In genomic region chr5:120833335-120834280, GRCm38 (mm10) we compare ENCODE assay signal across 19 mouse cellular contexts. TPM values are rescaled to one million over a fixed set of nuclear protein-coding genes. Genes with fewer than 3 reads are reported as not detected.
DNase-seq lines count a peak whose midpoint lies in the region; ATAC-seq and TF ChIP-seq lines count a peak whose summit lies in the region.
"Had no signal": no experiment of that assay in that cellular context is flagged by ENCODE, and none has a peak within 500 bp of the region (broad histone marks: within the 10 kb centered on the region; RNA-seq: fewer than 3 reads in every experiment).

No protein-coding gene starts in this region.

- H3K27me3 ChIP-seq in forebrain, embryonic 12.5 days, result 0 out of 2 replicates have a peak, but pooled peaks cover 7% of the 10 kb centered on the region
- H3K27me3 ChIP-seq in hindbrain, postnatal 0 days (ENCODE audit: insufficient read depth, low read length), result no peaks in the 10 kb centered on the region
- H3K27me3 ChIP-seq in midbrain, postnatal 0 days (ENCODE audit: insufficient read depth, low read length), result no peaks in the 10 kb centered on the region

- no peak overlapping the region for H3K4me3 ChIP-seq in forebrain, embryonic 12.5 days (replicated peaks)
- no peak overlapping the region for H3K4me3 ChIP-seq in hindbrain, postnatal 0 days (ENCODE audit: low read length)
- no peak overlapping the region for H3K4me3 ChIP-seq in midbrain, postnatal 0 days (ENCODE audit: low read depth, low read length)
- H3K4me3 ChIP-seq in gastrocnemius, adult 2 months, result no peak overlapping the region
- H3K4me3 ChIP-seq in left cerebral cortex, adult 2 months, result no peak overlapping the region
- H3K4me3 ChIP-seq: embryonic facial prominence, embryonic 15.5 days; limb, embryonic 12.5 days had no signal

- no peak for TF ChIP-seq CTCF in hindbrain, postnatal 0 days (IDR thresholded peaks at IDR 0.05; ENCODE audit: low read depth)
- no peak for TF ChIP-seq CTCF in midbrain, postnatal 0 days (IDR thresholded peaks at IDR 0.05)
- TF ChIP-seq CTCF in gastrocnemius, adult 2 months (IDR thresholded peaks at IDR 0.05), result no peak
- no peak for TF ChIP-seq CTCF in left cerebral cortex, adult 2 months (IDR thresholded peaks at IDR 0.05)

- WGBS in forebrain, embryonic 12.5 days, result 10% methylated on average over 17 of the region's 17 CpGs
- 17% methylated on average over 17 of the region's 17 CpGs for WGBS in hindbrain, postnatal 0 days
- WGBS in midbrain, postnatal 0 days, result 9% methylated on average over 17 of the region's 17 CpGs

- H3K9ac ChIP-seq in forebrain, embryonic 12.5 days, result no peak overlapping the region
- H3K9ac ChIP-seq in hindbrain, postnatal 0 days (replicated peaks; ENCODE audit: low read length), result no peak overlapping the region
- H3K9ac ChIP-seq in midbrain, postnatal 0 days (replicated peaks; ENCODE audit: low read length, poor library complexity, severe bottlenecking), result no peak overlapping the region
- H3K9ac ChIP-seq: embryonic facial prominence, embryonic 15.5 days; limb, embryonic 12.5 days; lung, embryonic 14.5 days had no signal

- H3K36me3 ChIP-seq in forebrain, embryonic 12.5 days (replicated peaks), result no peaks in the 10 kb centered on the region
- H3K36me3 ChIP-seq in hindbrain, postnatal 0 days (ENCODE audit: insufficient read depth, low read length), result no peaks in the 10 kb centered on the region
- no peaks in the 10 kb centered on the region for H3K36me3 ChIP-seq in midbrain, postnatal 0 days (ENCODE audit: insufficient read depth, low read length)
- H3K36me3 ChIP-seq: embryonic facial prominence, embryonic 15.5 days; G1E; limb, embryonic 12.5 days had no signal

- ATAC-seq in forebrain, embryonic 12.5 days (ENCODE audit: low FRiP score), result no peak
- no peak for ATAC-seq in hindbrain, postnatal 0 days
- no peak for ATAC-seq in midbrain, postnatal 0 days (ENCODE audit: low FRiP score)

- H3K4me1 ChIP-seq in forebrain, embryonic 12.5 days, result peaks cover 11% of the 10 kb centered on the region
- no peaks in the 10 kb centered on the region for H3K4me1 ChIP-seq in hindbrain, postnatal 0 days (ENCODE audit: insufficient read depth, low read length)
- no peaks in the 10 kb centered on the region for H3K4me1 ChIP-seq in midbrain, postnatal 0 days (ENCODE audit: insufficient read depth, low read length)
- H3K4me1 ChIP-seq: embryonic facial prominence, embryonic 15.5 days; limb, embryonic 12.5 days had no signal

- peak; percentile 84 for DNase-seq in ZHBTc4 (ENCODE audit: low read depth, low spot score)
- peak; percentile 14 for DNase-seq in hindbrain, postnatal 0 days (ENCODE audit: low spot score)
- peak; percentile 33 for DNase-seq in midbrain, postnatal 0 days (ENCODE audit: low spot score)
- no peak for DNase-seq in gastrocnemius, adult 2 months
- no peak for DNase-seq in kidney, postnatal 36 days
- no peak for DNase-seq in left cerebral cortex, adult 2 months (ENCODE audit: extremely low spot score in 1 of 2, low spot score in 2 of 2)
- DNase-seq: adrenal gland, adult 2 months; cerebellum, adult 8-10 months; kidney, adult 2 months; lung, embryonic 14.5 days; thymus, postnatal 36 days had no signal

- H3K4me2 ChIP-seq in forebrain, embryonic 12.5 days, result peak overlapping the region; percentile 42
- no peak overlapping the region for H3K4me2 ChIP-seq in hindbrain, postnatal 0 days (ENCODE audit: low read depth, low read length)
- peak overlapping the region; percentile 24; the same call in 1 of the 2 replicates for H3K4me2 ChIP-seq in midbrain, postnatal 0 days (ENCODE audit: low read depth, low read length, poor library complexity, severe bottlenecking)
- H3K4me2 ChIP-seq: embryonic facial prominence, embryonic 15.5 days; limb, embryonic 12.5 days; lung, embryonic 14.5 days had no signal

- intact Hi-C loops in gastrocnemius, adult 2 months (cut with DNase I), result no loop called here
- intact Hi-C loops in left cerebral cortex, adult 2 months (cut with DNase I), result loop anchor here (10.0 kb wide), 1 partner anchor 341 kb away; no protein-coding TSS in a partner anchor

- H3K9me3 ChIP-seq in forebrain, embryonic 12.5 days, result no peaks in the 10 kb centered on the region
- no peaks in the 10 kb centered on the region for H3K9me3 ChIP-seq in hindbrain, postnatal 0 days (ENCODE audit: low read length)
- H3K9me3 ChIP-seq in midbrain, postnatal 0 days (ENCODE audit: low read length), result no peaks in the 10 kb centered on the region
- H3K9me3 ChIP-seq: embryonic facial prominence, embryonic 15.5 days; G1E had no signal

- H3K27ac ChIP-seq in forebrain, embryonic 12.5 days, result no peak overlapping the region
- H3K27ac ChIP-seq in hindbrain, postnatal 0 days, result no peak overlapping the region
- no peak overlapping the region for H3K27ac ChIP-seq in midbrain, postnatal 0 days (ENCODE audit: low read depth, low read length)
- no peak overlapping the region for H3K27ac ChIP-seq in gastrocnemius, adult 2 months
- H3K27ac ChIP-seq in left cerebral cortex, adult 2 months, result no peak overlapping the region
- H3K27ac ChIP-seq: embryonic facial prominence, embryonic 15.5 days; limb, embryonic 12.5 days had no signal

RNA-seq across cellular contexts. Expression of gene Oas1f, which starts 13.6 kb away (rescaled TPM):
- not detected in 2 replicates for polyA plus RNA-seq in forebrain, embryonic 12.5 days (2016; fragmentation: Nextera tagmentation; extraction: Ambion mirVana)
- total RNA-seq in hindbrain, postnatal 0 days (2014; rRNA removed), result not detected in 2 replicates
- not detected in 2 replicates for polyA plus RNA-seq in hindbrain, postnatal 0 days (2015; fragmentation: Nextera tagmentation; extraction: Ambion mirVana)
- total RNA-seq in midbrain, postnatal 0 days (2014; rRNA removed), result not detected in 2 replicates
- not detected in 2 replicates for polyA plus RNA-seq in midbrain, postnatal 0 days (2015; fragmentation: Nextera tagmentation; extraction: Ambion mirVana)
- not detected for total RNA-seq in gastrocnemius, adult 2 months (2021)
- not detected for total RNA-seq in left cerebral cortex, adult 2 months (2021)
- total RNA-seq: adrenal gland, adult 2 months; G1E; gastrocnemius, adult 8-10 months; layer of hippocampus, postnatal 10 days; monocyte, adult 5-6 weeks had no signal
- polyA plus RNA-seq: adrenal gland, adult 2 months; G1E; limb, embryonic 12.5 days; lung, embryonic 14.5 days had no signal

RNA-seq across cellular contexts. Expression of gene Oas1c, which starts 21.3 kb away (rescaled TPM):
- 0.49 and 0.51 TPM in 2 replicates for polyA plus RNA-seq in forebrain, embryonic 12.5 days (2016; fragmentation: Nextera tagmentation; extraction: Ambion mirVana)
- total RNA-seq in hindbrain, postnatal 0 days (2014; rRNA removed), result 0.58 and 1.2 TPM in 2 replicates
- 0.61 and 0.64 TPM in 2 replicates for polyA plus RNA-seq in hindbrain, postnatal 0 days (2015; fragmentation: Nextera tagmentation; extraction: Ambion mirVana)
- 0.71 and 0.99 TPM in 2 replicates for total RNA-seq in midbrain, postnatal 0 days (2014; rRNA removed)
- 0.59 and 0.62 TPM in 2 replicates for polyA plus RNA-seq in midbrain, postnatal 0 days (2015; fragmentation: Nextera tagmentation; extraction: Ambion mirVana)
- under 1 TPM; 0.17 to 0.28 TPM for total RNA-seq in gastrocnemius, adult 2 months (2021)
- 1 to 10 TPM in 1 of 2 experiments, under 1 TPM in 1; 0.82 to 1.0 TPM for total RNA-seq in left cerebral cortex, adult 2 months (2021)

RNA-seq across cellular contexts. Expression of gene Oas1h, which starts 27.6 kb away (rescaled TPM):
- not detected in 2 replicates for polyA plus RNA-seq in forebrain, embryonic 12.5 days (2016; fragmentation: Nextera tagmentation; extraction: Ambion mirVana)
- not detected in 2 replicates for total RNA-seq in hindbrain, postnatal 0 days (2014; rRNA removed)
- not detected in 2 replicates for polyA plus RNA-seq in hindbrain, postnatal 0 days (2015; fragmentation: Nextera tagmentation; extraction: Ambion mirVana)
- total RNA-seq in midbrain, postnatal 0 days (2014; rRNA removed), result not detected in 2 replicates
- not detected in 2 replicates for polyA plus RNA-seq in midbrain, postnatal 0 days (2015; fragmentation: Nextera tagmentation; extraction: Ambion mirVana)
- total RNA-seq in gastrocnemius, adult 2 months (2021), result not detected
- total RNA-seq in left cerebral cortex, adult 2 months (2021), result not detected
- total RNA-seq: adrenal gland, adult 2 months; G1E; gastrocnemius, adult 8-10 months; layer of hippocampus, postnatal 10 days; monocyte, adult 5-6 weeks had no signal
- polyA plus RNA-seq: adrenal gland, adult 2 months; embryonic facial prominence, embryonic 15.5 days; G1E; heart, embryonic 16.5 days; kidney, adult 2 months; limb, embryonic 12.5 days; lung, embryonic 14.5 days had no signal

RNA-seq across cellular contexts. Expression of gene Oas1e, which starts 38.3 kb away (rescaled TPM):
- polyA plus RNA-seq in forebrain, embryonic 12.5 days (2016; fragmentation: Nextera tagmentation; extraction: Ambion mirVana), result 0.10 TPM in 1 of 2 replicates, not detected in the other
- total RNA-seq in hindbrain, postnatal 0 days (2014; rRNA removed), result 0.26 TPM in 1 of 2 replicates, not detected in the other
- polyA plus RNA-seq in hindbrain, postnatal 0 days (2015; fragmentation: Nextera tagmentation; extraction: Ambion mirVana), result 0.42 and 0.90 TPM in 2 replicates
- total RNA-seq in midbrain, postnatal 0 days (2014; rRNA removed), result 0.28 and 1.0 TPM in 2 replicates
- 0.49 and 0.68 TPM in 2 replicates for polyA plus RNA-seq in midbrain, postnatal 0 days (2015; fragmentation: Nextera tagmentation; extraction: Ambion mirVana)
- total RNA-seq in gastrocnemius, adult 2 months (2021), result not detected
- not detected for total RNA-seq in left cerebral cortex, adult 2 months (2021)
- total RNA-seq: adrenal gland, adult 2 months; G1E; gastrocnemius, adult 8-10 months; layer of hippocampus, postnatal 10 days; monocyte, adult 5-6 weeks had no signal
- polyA plus RNA-seq: adrenal gland, adult 2 months; embryonic facial prominence, embryonic 15.5 days; G1E; heart, embryonic 16.5 days; kidney, adult 2 months; limb, embryonic 12.5 days; lung, embryonic 14.5 days had no signal

RNA-seq across cellular contexts. Expression of gene Oas1g, which starts 53.8 kb away (rescaled TPM):
- polyA plus RNA-seq in forebrain, embryonic 12.5 days (2016; fragmentation: Nextera tagmentation; extraction: Ambion mirVana), result not detected in 2 replicates
- 1.4 TPM in 1 of 2 replicates, not detected in the other for total RNA-seq in hindbrain, postnatal 0 days (2014; rRNA removed)
- 0.26 and 0.44 TPM in 2 replicates for polyA plus RNA-seq in hindbrain, postnatal 0 days (2015; fragmentation: Nextera tagmentation; extraction: Ambion mirVana)
- 0.52 and 1.2 TPM in 2 replicates for total RNA-seq in midbrain, postnatal 0 days (2014; rRNA removed)
- 0.26 and 0.28 TPM in 2 replicates for polyA plus RNA-seq in midbrain, postnatal 0 days (2015; fragmentation: Nextera tagmentation; extraction: Ambion mirVana)
- total RNA-seq in gastrocnemius, adult 2 months (2021), result under 1 TPM in 1 of 2 experiments, not detected in 1; 0.14 TPM
- not detected for total RNA-seq in left cerebral cortex, adult 2 months (2021)
- total RNA-seq: G1E; gastrocnemius, adult 8-10 months; layer of hippocampus, postnatal 10 days had no signal
- polyA plus RNA-seq: G1E; lung, embryonic 14.5 days had no signal

Comparison
In these comparisons a context has a peak if more than half of its experiments do, and no peak if none do; other contexts are left out.
1. DNase-seq: peak in ZHBTc4 (single experiment), hindbrain, postnatal 0 days (single experiment) and midbrain, postnatal 0 days (single experiment); none in gastrocnemius, adult 2 months (single experiment), kidney, postnatal 36 days (0 of 2) and left cerebral cortex, adult 2 months (0 of 2).